In the genomic region with DNA sequence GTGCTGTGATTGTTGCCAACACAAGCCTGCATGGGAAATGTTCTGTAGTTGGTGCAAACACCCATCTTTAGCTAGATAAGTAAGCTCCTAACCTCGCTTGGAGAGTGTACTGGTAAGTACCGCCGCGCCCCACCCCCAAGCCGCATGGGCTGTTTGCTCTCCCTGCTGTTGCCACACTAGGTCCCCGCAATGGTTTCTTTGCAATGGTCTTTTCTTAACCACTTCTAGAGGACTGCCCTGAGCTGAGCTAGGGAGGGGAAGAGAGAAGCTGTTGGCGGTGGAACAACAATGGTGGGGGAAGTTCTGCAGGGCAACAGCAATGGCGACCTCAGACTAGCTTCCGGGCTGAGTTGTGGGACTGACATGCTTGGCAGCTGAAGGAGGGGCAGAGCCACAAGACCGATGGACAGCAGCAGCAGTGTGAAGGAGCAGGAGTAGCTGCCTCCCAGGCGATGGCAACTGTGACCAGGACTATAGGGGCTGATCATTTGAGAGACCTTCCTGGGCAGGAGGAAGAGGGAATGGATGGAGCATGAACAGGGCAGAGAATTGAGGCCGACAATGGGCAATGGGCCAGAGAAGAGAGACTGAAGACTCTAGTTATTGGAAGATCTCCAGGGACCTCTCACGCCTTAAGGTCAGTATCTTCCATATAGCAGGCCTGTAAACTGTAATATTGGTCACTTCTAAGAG, we compare ENCODE assay signal across 1 mouse cellular context.
A peak's percentile ranks its signal among the peaks of the same experiment; 100 is the strongest.
TF ChIP-seq lines count a peak whose summit lies in the region.

TSS of gene Fam71b (plus strand) at position 393 of the 693 bp plus-strand sequence.

TF ChIP-seq in CH12.LX, 34 proteins besides CTCF, POLR2A, EP300 and RAD21 (continued from another document):
- peak; percentile 23; the same call in 1 of the 2 replicates for TF ChIP-seq SMC3 (IDR thresholded peaks at IDR 0.05; ENCODE audit: low read depth, low read length)
- TF ChIP-seq NRF1 (IDR thresholded peaks at IDR 0.05; ENCODE audit: low read depth, low read length): peak; percentile 38
- TF ChIP-seq IRF4 (IDR thresholded peaks at IDR 0.05; ENCODE audit: low read depth, low read length): no peak; the same call in 1 of the 2 replicates
- 0 out of 2 replicates have a peak, but pooled peaks have one; percentile 24 for TF ChIP-seq HCFC1 (IDR thresholded peaks at IDR 0.05; ENCODE audit: low read depth, low read length)
- 0 out of 2 replicates have a peak, but pooled peaks have one; percentile 34 for TF ChIP-seq ELF1 (IDR thresholded peaks at IDR 0.05; ENCODE audit: low read depth, low read length)
- peak; percentile 59 for TF ChIP-seq SIN3A (IDR thresholded peaks at IDR 0.05; ENCODE audit: low read length)
- TF ChIP-seq ZNF384 (IDR thresholded peaks at IDR 0.05; ENCODE audit: low read depth, low read length): no peak
- no peak for TF ChIP-seq MYC (IDR thresholded peaks at IDR 0.05; ENCODE audit: low read depth, low read length)
- TF ChIP-seq MAX (IDR thresholded peaks at IDR 0.05; ENCODE audit: low read length): peak; percentile 20; the same call in 1 of the 2 replicates
- TF ChIP-seq ETS1 (conservative IDR thresholded peaks at IDR 0.05; ENCODE audit: low read depth, low read length): no peak
- 0 out of 2 replicates have a peak, but pooled peaks have one; percentile 38 for TF ChIP-seq MEF2A (IDR thresholded peaks at IDR 0.05; ENCODE audit: borderline replicate concordance, low read depth, low read length)
- TF ChIP-seq MAZ (IDR thresholded peaks at IDR 0.05; ENCODE audit: low read depth, low read length): 0 out of 2 replicates have a peak, but pooled peaks have one; percentile 33
- TF ChIP-seq CHD1 (IDR thresholded peaks at IDR 0.05; ENCODE audit: low read depth, low read length): no peak; the same call in 1 of the 2 replicates
- no peak; the same call in 1 of the 2 replicates for TF ChIP-seq TCF12 (IDR thresholded peaks at IDR 0.05; ENCODE audit: low read depth, low read length)
- TF ChIP-seq MXI1 (IDR thresholded peaks at IDR 0.05; ENCODE audit: low read depth, low read length): peak; percentile 39; the same call in 1 of the 2 replicates
- TF ChIP-seq USF1 (IDR thresholded peaks at IDR 0.05; ENCODE audit: low read depth, low read length): no peak
- TF ChIP-seq TBP (conservative IDR thresholded peaks at IDR 0.05; ENCODE audit: low read depth, low read length): no peak
- TF ChIP-seq MAFK (IDR thresholded peaks at IDR 0.05; ENCODE audit: insufficient replicate concordance, low read length): 0 out of 2 replicates have a peak, but pooled peaks have one; percentile 26
- no peak for TF ChIP-seq JUND (conservative IDR thresholded peaks at IDR 0.05; ENCODE audit: low read depth, low read length)
- TF ChIP-seq GABPA (IDR thresholded peaks at IDR 0.05; ENCODE audit: insufficient replicate concordance, low read depth, low read length): no peak
- TF ChIP-seq USF2 (conservative IDR thresholded peaks at IDR 0.05; ENCODE audit: low read depth, low read length): no peak
